Mouse (Mus musculus): ENCODE measurements around the gene Klc3.
A peak's percentile ranks its signal among the peaks of the same experiment; 100 is the strongest.

- TF ChIP-seq POLR2A (IDR thresholded peaks at IDR 0.05; ENCODE audit: insufficient read depth, low read depth, low read length): peak; percentile 71
- TF ChIP-seq CTCF (IDR thresholded peaks at IDR 0.05): no peak
- peak; percentile 97 for TF ChIP-seq EP300 (IDR thresholded peaks at IDR 0.05; ENCODE audit: insufficient read depth, low read depth, low read length)
Measured at GRCm38 (mm10) chr7:19349188-19349915, 54.6 kb downstream of the Klc3 start.

All from heart, adult 2 months (tissue).